Mouse (Mus musculus) heart, postnatal 4 days (tissue): ENCODE results near the gene H60b. TPM values are rescaled to one million over a fixed set of nuclear protein-coding genes. Genes with fewer than 3 reads are reported as not detected.
"Not testable (repeated sequence)": the region's sequence is repeated elsewhere in the genome, so short reads cannot be mapped to it uniquely, and the experiment has no call there.

Source experiments
- DNase-seq: peaks from one replicate; pipeline ENCODE4 v3.0.0; 2021
- total RNA-seq, 2 experiments: library from RNA; stranded (reverse); gene quantifications; 2 replicates each; pipeline ENCODE4 v1.2.3; 2021

The H60b gene
- not detected for total RNA-seq

GRCm38 (mm10) chr10:22158310-22158999 is at the start of gene H60b, which contains the start of gene Raet1e:
TSS of gene H60b (plus strand) at chr10:22158586.
TSS of gene Raet1e (plus strand) at chr10:22158569.
- DNase-seq = peak; percentile 77

DNA sequence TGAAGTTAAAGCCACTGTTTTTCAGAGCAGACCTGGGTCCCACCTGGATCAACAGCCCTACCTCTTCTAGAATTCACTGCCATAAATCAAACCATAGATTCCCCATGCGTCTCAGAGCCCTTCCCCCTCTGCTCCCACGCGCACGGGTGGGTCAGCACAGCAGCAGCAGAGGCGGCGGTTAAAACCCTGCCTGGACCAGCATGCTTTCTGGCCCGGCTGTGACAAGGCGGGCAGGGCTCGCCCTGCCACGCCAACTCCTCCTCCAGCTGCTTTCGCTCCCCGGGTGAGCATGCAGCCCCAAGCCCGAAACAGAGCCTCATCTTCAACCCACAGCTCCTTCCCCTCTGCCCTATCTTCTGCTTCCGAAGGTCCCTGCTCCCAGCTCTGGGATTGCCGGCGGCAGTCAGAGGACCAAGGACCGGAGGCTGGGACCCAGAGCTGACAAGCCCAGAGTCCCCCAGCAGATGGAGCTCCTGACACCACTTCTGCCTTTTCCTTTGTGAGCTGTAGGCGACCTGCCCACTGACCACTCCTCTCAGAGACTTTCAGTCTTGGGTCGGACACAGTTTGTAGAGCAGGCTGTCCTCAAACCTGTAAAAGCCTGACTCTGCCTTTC is 17.6 kb upstream of the H60b start:
- peak; percentile 88 for DNase-seq

DNA sequence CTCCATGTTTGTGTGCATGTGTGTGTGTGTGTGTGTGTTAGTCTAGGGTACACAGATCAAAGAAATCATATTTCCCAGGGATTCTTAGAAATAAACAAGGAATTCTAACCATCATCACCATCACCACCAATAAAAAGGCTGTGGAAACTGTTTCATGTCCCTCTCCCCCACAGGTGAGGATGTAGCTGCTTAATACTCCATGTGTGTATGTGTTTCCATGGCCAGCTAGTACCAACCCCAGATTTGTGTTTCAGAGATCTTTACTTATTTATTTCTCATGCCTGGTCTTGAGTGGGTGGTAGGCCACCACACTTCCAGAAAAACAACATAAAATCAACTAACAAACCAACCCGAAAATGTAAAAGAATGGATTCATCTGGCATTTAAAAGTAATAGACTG is 16.2 kb upstream of the H60b start:
- DNase-seq = peak; percentile 25

DNA sequence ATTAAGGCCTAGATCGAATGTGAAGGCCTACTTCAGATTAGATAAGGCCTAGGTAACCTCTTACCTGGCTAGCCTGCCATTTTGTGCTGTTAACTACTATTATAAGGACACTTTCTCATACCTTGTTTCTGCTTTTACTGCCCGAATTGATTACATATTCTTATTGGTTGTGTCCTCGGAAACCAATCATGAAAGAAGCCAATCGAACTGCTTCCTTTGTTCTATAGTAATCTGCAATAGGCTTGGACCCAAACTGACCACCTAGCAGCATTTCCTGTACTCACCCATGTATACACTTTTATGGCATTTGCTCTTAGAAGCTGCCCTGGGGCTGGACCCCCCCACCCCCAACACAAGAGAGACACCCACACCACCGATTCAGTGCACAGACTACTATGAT is 15.5 kb upstream of the H60b start:
- no peak for DNase-seq

- peak; percentile 76 for DNase-seq
Observed at GRCm38 (mm10) chr10:22148441-22149072, 9.8 kb upstream of the H60b start.

DNA sequence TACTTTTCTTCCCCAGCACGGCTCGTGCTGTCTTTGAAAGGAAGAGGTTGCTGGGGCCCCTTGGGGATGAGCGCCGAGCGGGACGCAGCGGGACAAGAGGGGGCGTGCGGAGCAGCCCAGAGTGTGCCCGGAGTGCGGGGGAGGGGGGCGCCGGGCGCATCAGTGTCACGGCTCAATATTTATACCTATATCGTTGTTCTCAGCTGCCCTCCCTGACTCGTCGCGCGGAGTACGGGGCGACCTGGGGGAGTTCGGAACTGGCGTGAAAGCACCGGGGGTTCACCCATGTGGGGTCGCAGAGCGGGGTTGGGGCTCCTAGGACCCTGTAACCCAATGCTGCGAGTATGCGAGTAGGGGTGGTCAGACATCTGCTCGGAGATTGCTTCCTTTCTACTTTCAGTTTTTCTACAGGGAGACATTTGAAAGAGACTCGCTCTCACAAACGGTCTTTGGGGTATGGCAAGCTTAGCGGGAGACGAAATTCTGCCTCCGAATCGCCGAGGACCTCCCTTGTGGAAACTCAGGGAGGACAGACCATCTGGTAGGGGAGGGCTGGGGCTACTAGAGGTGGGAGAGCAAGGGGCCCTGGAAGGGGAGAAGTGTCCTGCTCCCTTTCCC is 9.2 kb upstream of the H60b start, which contains the start of gene E030030I06Rik:
Gene E030030I06Rik (minus strand): TSS at position 198 of the 618 bp plus-strand sequence.
- peak; percentile 32 for DNase-seq

- DNase-seq = peak; percentile 19
Observed at GRCm38 (mm10) chr10:22149691-22150465, 8.5 kb upstream of the H60b start.

DNA sequence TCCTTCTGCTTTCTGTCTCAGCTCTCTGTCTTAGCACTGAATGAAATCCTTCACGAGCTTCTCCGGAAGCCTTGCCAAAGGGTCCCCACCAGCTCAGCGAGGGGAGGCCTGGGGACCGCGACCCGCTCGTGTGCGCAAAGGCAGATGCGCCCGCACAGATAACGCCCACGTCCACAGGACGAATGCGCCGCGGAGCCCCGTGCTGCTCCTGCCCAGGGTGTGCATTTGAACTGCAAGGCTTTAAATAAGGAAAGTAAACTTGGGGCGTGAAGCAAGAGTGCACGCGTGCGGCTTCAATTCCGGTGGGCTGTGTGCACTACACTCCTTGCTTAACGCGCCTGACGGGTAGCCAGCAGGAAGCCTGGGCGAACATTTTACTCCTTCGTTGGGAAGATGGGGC is 7.8 kb upstream of the H60b start:
- no peak for DNase-seq

GRCm38 (mm10) chr10:22151056-22151862 is 7.1 kb upstream of the H60b start:
- DNase-seq = not testable (repeated sequence)

DNA sequence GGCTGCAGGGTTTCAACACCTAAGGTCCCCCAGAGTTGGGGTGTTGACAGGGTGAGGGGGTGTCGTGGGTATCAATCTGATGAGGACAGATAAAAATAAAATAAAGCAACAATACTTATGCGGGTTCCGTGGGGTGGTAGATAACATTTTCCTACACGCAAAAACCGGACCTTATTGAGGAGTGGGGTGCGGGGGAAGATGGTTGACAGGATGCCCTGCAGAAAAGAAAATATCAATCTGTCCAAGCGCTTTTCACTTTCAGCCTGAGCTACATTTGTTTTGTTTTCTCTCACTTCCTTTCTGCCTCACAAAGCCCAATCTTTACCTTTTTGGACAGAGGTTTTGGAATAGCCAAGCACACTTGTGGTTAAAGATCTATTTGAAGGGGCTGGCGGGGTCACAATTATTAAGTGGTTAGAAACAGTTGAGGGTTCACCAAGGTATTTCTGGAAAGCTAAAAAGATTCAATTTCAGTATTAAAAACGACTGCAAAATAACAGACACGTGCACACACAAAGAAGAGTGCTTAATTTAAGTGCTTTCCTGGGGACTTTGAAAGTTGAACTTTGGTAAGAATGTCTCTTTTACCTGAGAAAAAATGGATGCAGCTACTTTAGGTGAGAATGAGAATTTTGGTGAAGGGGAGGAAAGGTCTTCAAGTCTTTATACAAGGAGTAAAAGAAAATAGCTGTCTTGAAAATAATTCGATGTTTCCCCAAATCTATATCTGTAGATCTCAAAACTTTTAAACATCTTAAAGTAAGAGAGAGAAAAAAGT is 6.3 kb upstream of the H60b start:
- not testable (repeated sequence) for DNase-seq

DNA sequence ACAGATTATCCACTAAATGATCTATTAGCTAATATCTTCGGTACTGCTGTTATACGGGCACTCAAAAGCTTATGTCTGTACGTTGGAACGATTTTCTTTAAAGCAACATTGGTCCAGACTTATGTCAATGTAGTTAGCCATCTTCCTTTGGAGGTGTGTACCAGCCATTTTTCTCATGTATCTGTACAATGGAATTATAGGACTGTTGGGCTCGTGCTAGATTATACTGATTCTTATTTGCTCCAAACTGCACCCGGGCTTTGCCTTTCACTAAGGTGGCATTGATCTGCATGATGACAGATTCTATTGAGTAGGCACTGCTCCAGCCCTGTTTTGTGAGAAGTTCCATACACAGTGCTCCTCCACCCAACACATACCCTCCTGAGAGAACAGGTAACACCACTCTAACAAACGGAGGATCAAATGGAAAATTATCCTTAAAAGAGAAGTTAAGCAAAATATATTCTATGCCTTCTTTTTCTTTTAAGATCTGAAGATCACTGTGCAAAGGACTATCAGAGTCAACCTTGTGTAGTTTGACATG is 5.2 kb upstream of the H60b start:
- not testable (repeated sequence) for DNase-seq

GRCm38 (mm10) chr10:22154127-22154526 is 4.3 kb upstream of the H60b start:
- peak; percentile 17 for DNase-seq

GRCm38 (mm10) chr10:22154871-22155799 is 3.3 kb upstream of the H60b start:
- no peak for DNase-seq

GRCm38 (mm10) chr10:22159131-22159561 is 760 bp downstream of the H60b start:
- DNase-seq = no peak

- no peak for DNase-seq
Observed at GRCm38 (mm10) chr10:22159581-22160140, 1.3 kb downstream of the H60b start.

GRCm38 (mm10) chr10:22163279-22163678 is 4.9 kb downstream of the H60b start:
- not testable (repeated sequence) for DNase-seq

- peak; percentile 84 for DNase-seq
Observed at GRCm38 (mm10) chr10:22163705-22164583, 5.6 kb downstream of the H60b start.
